Mouse (Mus musculus): ENCODE measurements around the gene Slc6a13. TPM values are rescaled to one million over a fixed set of nuclear protein-coding genes. Genes with fewer than 3 reads are reported as not detected.

Slc6a13 gene
- total RNA-seq (2012; rRNA removed) (1.0 and 1.4 TPM in 2 replicates), polyA plus RNA-seq (2012; ENCODE audit: insufficient read depth in 1 of 2, insufficient read length in 2 of 2, low read depth in 1 of 2, low replicate concordance in 2 of 2, missing spikeins in 1 of 2) (1 to 10 TPM in 1 of 2 experiments, not detected in 1; 1.5 TPM)

DNA sequence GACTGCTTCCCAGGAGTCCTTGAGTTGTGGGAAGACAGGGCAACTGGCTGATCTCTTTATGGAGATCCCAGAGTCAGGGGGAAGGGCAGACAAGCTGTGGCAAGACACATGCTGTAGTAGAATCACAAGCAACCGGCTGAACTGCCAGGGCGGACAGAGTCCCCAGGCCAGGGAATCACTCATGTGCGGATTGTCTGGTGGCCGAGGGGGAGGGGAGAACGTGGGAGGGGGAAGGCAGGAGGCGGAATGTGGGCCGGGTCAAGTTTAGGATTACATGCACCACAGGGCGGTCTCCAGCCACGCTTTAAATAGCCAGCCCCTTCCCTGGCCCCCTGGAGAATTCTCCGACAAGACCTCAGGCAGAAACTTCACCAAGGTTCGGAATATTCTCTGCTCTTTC is at the start of gene Slc6a13:
Gene Slc6a13, plus strand, starts transcription at position 274 of the 400 bp plus-strand sequence.
- Histone ChIP-seq H3K9me3 (replicated peaks; ENCODE audit: insufficient read depth, low read length) (no peaks in the 10 kb centered on the region), H3K79me2 (ENCODE audit: control insufficient read depth, insufficient read depth, low read length, poor library complexity) (no peaks in the 10 kb centered on the region), H3K4me1 (ENCODE audit: control insufficient read depth in 1 of 2, insufficient read depth in 2 of 2, low read length in 2 of 2) (no peaks in the 10 kb centered on the region), H3K27me3 (ENCODE audit: control insufficient read depth in 1 of 2, insufficient read depth in 2 of 2, low read length in 2 of 2) (peaks cover 0 to 4% of the 10 kb centered on the region in 2 experiments; a peak in 3 of 4 replicates), H3K9ac (ENCODE audit: control insufficient read depth, low read depth, low read length, poor library complexity, severe bottlenecking) (no peak within 1 kb of the TSS), H3K36me3 (ENCODE audit: control insufficient read depth in 1 of 2, insufficient read depth in 2 of 2, low read length in 2 of 2) (no peaks in the 10 kb centered on the region), H3K4me3 (ENCODE audit: control insufficient read depth in 1 of 2, insufficient read depth in 1 of 2, low read depth in 2 of 2, low read length in 2 of 2) (no peak within 1 kb of the TSS), H3K27ac (ENCODE audit: control insufficient read depth, low read depth, low read length) (no peak within 1 kb of the TSS)
- TF ChIP-seq MYC (IDR thresholded peaks at IDR 0.05; ENCODE audit: low read depth, low read length) = no peak
- no peak for TF ChIP-seq POLR2AphosphoS2 (IDR thresholded peaks at IDR 0.05; ENCODE audit: low read length)
- no peak for TF ChIP-seq CTCF (IDR thresholded peaks at IDR 0.05 in 2 of 3, conservative IDR thresholded peaks at IDR 0.05 in 1 of 3; ENCODE audit: control insufficient read depth in 1 of 3, insufficient read depth in 1 of 3, low read depth in 2 of 3, low read length in 3 of 3, poor library complexity in 1 of 3, severe bottlenecking in 1 of 3)
- TF ChIP-seq SIN3A (IDR thresholded peaks at IDR 0.05; ENCODE audit: low read length) = no peak
- TF ChIP-seq BHLHE40 (IDR thresholded peaks at IDR 0.05; ENCODE audit: borderline replicate concordance, low read depth, low read length) = no peak
- TF ChIP-seq ZKSCAN1 (IDR thresholded peaks at IDR 0.05; ENCODE audit: low read depth, low read length) = no peak
- no peak for TF ChIP-seq HCFC1 (IDR thresholded peaks at IDR 0.05; ENCODE audit: low read depth, low read length)
- TF ChIP-seq MEF2A (IDR thresholded peaks at IDR 0.05; ENCODE audit: extremely low read depth, insufficient replicate concordance, low read depth, low read length, poor library complexity, severe bottlenecking) = no peak
- no peak for DNase-seq (ENCODE audit: low read depth, low spot score)

DNA sequence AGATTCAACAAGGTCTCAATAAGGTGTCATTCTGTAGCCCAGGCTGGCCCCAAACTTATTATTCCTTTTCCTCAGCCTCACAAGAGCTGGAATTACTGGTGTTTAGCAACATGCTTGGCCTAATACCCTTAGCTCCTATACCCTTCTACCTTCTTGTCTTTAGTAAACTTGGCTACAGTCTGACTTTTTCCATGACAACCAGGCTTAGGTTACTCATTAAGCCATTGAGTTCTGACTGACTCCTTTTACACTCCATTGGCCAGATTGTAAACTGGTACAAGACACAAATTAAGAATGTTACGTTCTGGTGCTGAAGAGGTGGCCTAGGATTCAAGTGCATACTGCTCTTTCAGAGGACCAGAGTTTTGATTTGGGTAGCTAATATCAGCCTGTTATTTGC is 49.6 kb upstream of the Slc6a13 start:
- DNase-seq (ENCODE audit: low read depth, low spot score) = no peak
- Histone ChIP-seq H3K27ac (ENCODE audit: control insufficient read depth, low read depth, low read length) (no peak overlapping the region), H3K27me3 (ENCODE audit: control insufficient read depth in 1 of 2, insufficient read depth in 2 of 2, low read length in 2 of 2) (no peaks in the 10 kb centered on the region), H3K4me1 (ENCODE audit: control insufficient read depth in 1 of 2, insufficient read depth in 2 of 2, low read length in 2 of 2) (peaks cover 4 to 17% of the 10 kb centered on the region in 2 experiments), H3K4me3 (ENCODE audit: control insufficient read depth in 1 of 2, insufficient read depth in 1 of 2, low read depth in 2 of 2, low read length in 2 of 2) (no peak overlapping the region), H3K9ac (ENCODE audit: control insufficient read depth, low read depth, low read length, poor library complexity, severe bottlenecking) (no peak overlapping the region), H3K79me2 (ENCODE audit: control insufficient read depth, insufficient read depth, low read length, poor library complexity) (no peaks in the 10 kb centered on the region), H3K36me3 (ENCODE audit: control insufficient read depth in 1 of 2, insufficient read depth in 2 of 2, low read length in 2 of 2) (peaks cover 0 to 15% of the 10 kb centered on the region in 2 experiments; a peak in 2 of 4 replicates), H3K9me3 (replicated peaks; ENCODE audit: insufficient read depth, low read length) (no peaks in the 10 kb centered on the region)
- TF ChIP-seq MAZ (IDR thresholded peaks at IDR 0.05; ENCODE audit: low read depth, low read length) (no peak), BHLHE40 (IDR thresholded peaks at IDR 0.05; ENCODE audit: borderline replicate concordance, low read depth, low read length) (no peak), TAL1 (IDR thresholded peaks at IDR 0.05; ENCODE audit: low read length) (no peak), ELF1 (IDR thresholded peaks at IDR 0.05; ENCODE audit: low read depth, low read length) (no peak), ZC3H11A (IDR thresholded peaks at IDR 0.05; ENCODE audit: low read depth, low read length) (no peak), JUND (IDR thresholded peaks at IDR 0.05; ENCODE audit: low read depth, low read length) (no peak)

DNA sequence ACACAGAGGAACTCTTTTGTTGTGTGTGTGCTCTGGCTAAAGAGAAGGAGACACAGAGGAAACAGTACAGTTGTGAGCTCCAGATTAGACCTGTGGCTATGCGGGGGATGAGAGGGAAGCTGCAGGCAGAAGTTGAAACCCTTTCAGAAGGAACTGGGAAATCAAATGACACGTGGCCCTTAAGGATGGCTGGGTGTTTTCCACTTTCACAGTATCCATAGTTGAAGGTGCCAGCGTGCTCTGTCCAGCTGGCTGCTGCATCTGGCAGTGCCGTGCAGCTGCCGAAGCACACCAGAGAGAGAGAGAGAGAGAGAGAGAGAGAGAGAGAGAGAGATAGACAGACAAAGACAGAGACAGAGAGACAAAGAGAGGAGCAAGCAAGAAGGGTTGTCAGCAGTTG is 48.8 kb upstream of the Slc6a13 start:
- H3K79me2 ChIP-seq (ENCODE audit: control insufficient read depth, insufficient read depth, low read length, poor library complexity) = no peaks in the 10 kb centered on the region
- H3K4me1 ChIP-seq (ENCODE audit: control insufficient read depth in 1 of 2, insufficient read depth in 2 of 2, low read length in 2 of 2) = peaks cover 3 to 17% of the 10 kb centered on the region in 2 experiments
- H3K9me3 ChIP-seq (replicated peaks; ENCODE audit: insufficient read depth, low read length) = no peaks in the 10 kb centered on the region
- peak overlapping the region; percentile 59 for H3K9ac ChIP-seq (ENCODE audit: control insufficient read depth, low read depth, low read length, poor library complexity, severe bottlenecking)
- peak overlapping the region; percentile 21 to 23; a peak in 2 of 4 replicates for H3K4me3 ChIP-seq (ENCODE audit: control insufficient read depth in 1 of 2, insufficient read depth in 1 of 2, low read depth in 2 of 2, low read length in 2 of 2)
- H3K36me3 ChIP-seq (ENCODE audit: control insufficient read depth in 1 of 2, insufficient read depth in 2 of 2, low read length in 2 of 2) = peaks cover 0 to 14% of the 10 kb centered on the region in 2 experiments; a peak in 2 of 4 replicates
- H3K27me3 ChIP-seq (ENCODE audit: control insufficient read depth in 1 of 2, insufficient read depth in 2 of 2, low read length in 2 of 2) = no peaks in the 10 kb centered on the region
- peak overlapping the region; percentile 60 for H3K27ac ChIP-seq (ENCODE audit: control insufficient read depth, low read depth, low read length)
- peak; percentile 71 for DNase-seq (ENCODE audit: low read depth, low spot score)
- TF ChIP-seq ZMIZ1 (IDR thresholded peaks at IDR 0.05; ENCODE audit: low read depth, low read length) (no peak), ZNF384 (IDR thresholded peaks at IDR 0.05; ENCODE audit: low read depth, low read length) (no peak), MAFK (IDR thresholded peaks at IDR 0.05; ENCODE audit: borderline replicate concordance, low read depth, low read length) (no peak), EP300 (IDR thresholded peaks at IDR 0.05; ENCODE audit: low read depth in 1 of 2, low read length in 2 of 2) (peak in 1 of 2 experiments; percentile 62; a peak in 2 of 4 replicates), MEF2A (IDR thresholded peaks at IDR 0.05; ENCODE audit: extremely low read depth, insufficient replicate concordance, low read depth, low read length, poor library complexity, severe bottlenecking) (no peak), MAZ (IDR thresholded peaks at IDR 0.05; ENCODE audit: low read depth, low read length) (no peak), RCOR1 (IDR thresholded peaks at IDR 0.05; ENCODE audit: low read depth, low read length) (no peak), ZKSCAN1 (IDR thresholded peaks at IDR 0.05; ENCODE audit: low read depth, low read length) (no peak), POLR2AphosphoS5 (IDR thresholded peaks at IDR 0.05; ENCODE audit: borderline replicate concordance, low read depth, low read length) (no peak), USF2 (IDR thresholded peaks at IDR 0.05; ENCODE audit: borderline replicate concordance in 1 of 2, insufficient read depth in 1 of 2, low read depth in 1 of 2, low read length in 2 of 2) (no peak), BHLHE40 (IDR thresholded peaks at IDR 0.05; ENCODE audit: borderline replicate concordance, low read depth, low read length) (no peak), MYC (IDR thresholded peaks at IDR 0.05; ENCODE audit: low read depth, low read length) (peak; percentile 82), KAT2A (conservative IDR thresholded peaks at IDR 0.05; ENCODE audit: low read depth, low read length) (no peak), SIN3A (IDR thresholded peaks at IDR 0.05; ENCODE audit: low read length) (peak; percentile 36), NRF1 (IDR thresholded peaks at IDR 0.05; ENCODE audit: insufficient read depth, low read depth, low read length, poor library complexity, severe bottlenecking) (no peak)

Measured in MEL (cell line).